Mouse (Mus musculus): ENCODE measurements at regions not wholly inside any gene's neighbourhood (a gene's known extent, or its start where the extent isn't known, plus 50 kb on each side); places are given as distances from the start of the nearest gene placed in this dataset.

DNA sequence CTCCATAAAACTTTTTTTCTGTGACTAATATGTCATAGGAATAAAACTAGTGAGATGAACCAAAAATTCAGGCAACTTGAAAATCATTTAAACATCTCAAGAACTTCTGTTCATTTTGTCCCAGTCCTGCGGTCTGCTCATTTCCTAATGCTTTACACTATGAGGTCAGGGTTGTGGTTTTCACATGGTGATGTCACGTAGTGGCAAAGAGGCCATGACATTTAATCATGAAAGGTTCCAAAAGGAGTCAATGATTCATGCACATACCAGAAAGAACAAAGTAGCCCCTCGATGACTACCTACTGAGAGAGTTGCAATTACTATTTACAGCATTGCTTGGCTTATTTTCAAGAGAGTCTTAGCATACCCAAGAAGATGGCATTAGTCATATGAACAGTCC, 233.6 kb upstream of the Defb41 start:
- TF ChIP-seq CTCF (IDR thresholded peaks at IDR 0.05) (no peak), EP300 (IDR thresholded peaks at IDR 0.05) (no peak)

Data from lung, postnatal 0 days (tissue).